Mouse (Mus musculus) mouse embryonic stem cell (cell line): ENCODE measurements around the gene Zfp704.

Source experiments
- in situ Hi-C, 2 experiments: fragments of 300-500 bp; cut with MboI; formaldehyde crosslinking; loops; 1 replicate in 1 of 2; 3 replicates in 1 of 2; pipeline ENCODE4 v1.14.3; 2019 to 2020; ENCODE audit warnings: low sequenced_read_pairs in 2 of 2, low pct_unique_long_range_greater_than_20kb in 1 of 2, mixed read lengths in 1 of 2; ENCODE audit not compliant: unreplicated experiment in 1 of 2

Gene Zfp704

DNA sequence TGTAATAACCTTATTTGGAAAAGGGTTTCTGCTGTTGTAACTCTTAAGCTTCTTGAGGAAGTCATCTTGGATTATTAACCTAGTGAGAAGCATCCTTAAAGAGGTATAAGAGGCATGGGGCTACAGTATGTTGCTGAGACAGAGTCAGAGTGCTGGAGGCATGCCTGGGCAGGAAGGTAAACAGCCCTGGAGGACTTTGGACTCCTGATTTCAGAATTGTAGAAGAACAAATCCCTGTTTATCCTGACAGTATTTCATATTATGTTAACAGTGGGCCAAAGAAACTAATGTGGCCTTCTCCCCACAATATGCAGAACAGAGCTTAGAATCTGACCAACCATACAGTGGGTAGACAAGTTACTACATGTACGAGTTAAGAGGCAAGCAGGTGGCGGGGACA lies 71.4 kb downstream of the Zfp704 start:
- in situ Hi-C loops = no loop called here

DNA sequence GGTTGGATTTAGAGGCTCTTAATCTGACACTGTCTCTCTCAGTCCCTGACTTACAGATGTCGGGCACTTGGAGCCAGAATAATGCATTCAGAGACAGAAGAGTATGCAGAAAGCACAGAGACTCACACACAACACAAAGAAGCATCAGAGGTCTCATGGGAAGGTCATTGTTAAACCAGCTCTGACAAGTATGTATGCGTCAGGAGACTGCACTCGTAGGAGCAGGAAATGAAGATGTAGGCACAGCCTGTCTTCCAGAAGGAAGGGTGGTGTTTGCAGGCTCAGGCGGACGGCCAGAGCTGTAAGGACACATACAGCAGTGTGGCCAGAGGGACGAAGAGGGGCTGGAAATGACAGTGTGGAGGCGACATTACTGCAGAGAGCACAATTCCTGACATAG lies 72.0 kb downstream of the Zfp704 start:
- in situ Hi-C loops = no loop called here

DNA sequence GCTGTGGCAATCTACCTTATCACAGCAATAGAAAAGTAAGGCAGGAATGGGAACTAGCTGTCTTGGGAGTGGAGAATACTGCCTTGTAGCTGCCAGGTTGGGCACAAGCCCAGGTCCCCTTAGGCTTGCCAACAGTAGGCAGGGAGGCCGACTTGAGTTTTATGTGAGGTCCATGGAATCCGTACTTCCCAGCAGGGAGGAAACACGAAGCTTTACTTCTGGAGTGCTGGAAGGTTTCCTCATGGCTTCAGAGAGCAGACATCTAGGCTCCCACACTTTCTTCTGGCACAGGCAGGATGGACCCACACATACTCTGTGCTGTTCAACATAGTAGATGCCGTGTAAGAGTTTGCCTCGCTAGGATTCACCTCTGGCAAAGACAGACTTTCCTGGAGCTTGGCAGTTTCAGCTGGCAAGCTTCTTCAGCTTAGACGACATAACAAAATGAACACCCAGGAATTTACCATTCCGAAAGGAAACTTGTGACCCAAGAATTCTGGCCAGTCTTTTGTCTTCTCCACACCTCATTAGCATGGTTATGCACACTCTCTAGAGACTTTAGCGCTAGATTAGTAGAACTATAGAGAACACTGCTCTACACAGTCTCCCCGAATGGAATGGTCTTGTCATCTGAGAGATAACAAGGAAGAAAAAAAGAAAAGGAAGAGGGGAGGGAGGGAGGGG lies 79.6 kb downstream of the Zfp704 start:
- in situ Hi-C loops = no loop called here

DNA sequence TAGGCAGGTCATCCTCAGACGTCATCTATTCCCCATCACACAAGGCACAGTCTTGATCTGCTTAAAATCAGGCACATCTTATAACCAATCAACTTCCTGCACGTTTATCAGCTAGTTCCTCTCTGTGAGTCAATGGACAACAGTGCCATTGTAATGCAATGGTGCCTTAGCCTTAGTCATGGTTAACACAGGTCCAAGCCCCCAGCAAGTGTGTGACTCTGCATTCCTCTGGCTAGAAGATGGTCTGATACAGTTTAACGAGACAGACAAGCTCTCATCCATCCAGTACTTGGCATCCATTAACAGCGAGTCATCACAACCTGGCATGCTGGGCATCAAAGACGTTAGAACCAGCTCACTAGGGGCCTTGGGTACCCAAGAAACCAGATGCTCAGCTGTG lies 85.5 kb downstream of the Zfp704 start:
- in situ Hi-C loops = no loop called here

DNA sequence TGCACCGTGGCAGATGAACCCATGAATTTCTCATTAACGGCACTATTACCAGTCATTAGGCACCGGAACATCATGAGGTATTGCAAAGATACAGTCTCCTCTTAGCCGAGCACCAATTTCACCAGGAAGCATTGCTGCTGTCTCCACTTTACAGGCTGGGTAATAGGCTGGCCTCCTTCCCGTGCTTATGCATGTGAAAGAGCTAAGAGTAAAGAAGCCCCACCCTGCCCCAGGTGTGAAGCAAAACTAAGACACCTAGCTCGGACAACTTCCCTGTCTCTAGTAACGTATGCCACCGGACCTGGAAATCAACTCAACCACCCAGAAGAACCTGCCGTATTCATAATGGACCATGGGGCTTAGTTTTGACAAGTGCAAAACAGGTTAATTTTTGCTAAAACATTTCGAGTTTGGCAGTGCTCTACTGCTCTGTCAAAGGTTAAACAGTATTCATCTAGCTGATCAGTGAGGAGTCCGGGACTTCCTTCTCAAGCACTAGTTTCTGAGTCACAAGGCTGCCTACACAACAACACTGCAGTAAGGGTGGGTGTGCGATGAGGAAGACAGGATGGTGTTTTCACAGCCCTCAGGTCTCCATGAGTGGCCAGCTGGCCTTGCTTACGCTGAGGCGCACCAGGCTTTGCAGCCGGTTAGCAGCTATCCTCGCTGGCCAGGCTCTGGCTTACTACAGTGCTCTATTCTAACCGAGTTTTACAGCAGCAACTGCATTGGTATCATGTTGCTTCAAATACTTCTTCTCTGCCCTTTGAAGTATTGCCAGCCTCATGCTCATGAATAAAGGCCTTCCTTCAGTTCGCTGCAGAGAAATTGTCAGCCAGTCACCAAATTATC lies 86.6 kb downstream of the Zfp704 start:
- in situ Hi-C loops = no loop called here

DNA sequence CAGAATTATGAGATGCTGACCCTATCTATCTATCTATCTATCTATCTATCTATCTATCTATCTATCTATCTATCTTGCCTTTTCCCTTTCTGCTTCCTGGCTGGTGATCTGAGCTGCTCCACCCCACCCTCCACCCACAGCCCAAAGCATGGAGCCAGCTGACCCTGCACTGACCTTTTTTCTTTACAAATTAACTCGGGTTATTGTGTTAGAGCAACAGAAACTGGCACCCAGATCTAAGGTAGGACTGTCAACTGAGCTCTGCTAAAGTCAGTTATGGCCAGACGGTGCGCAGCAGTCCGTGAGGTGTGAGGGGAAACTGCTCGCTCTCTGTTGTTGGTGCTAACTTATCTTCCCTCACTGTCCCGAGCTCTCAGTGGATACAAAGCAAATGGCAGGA lies 87.9 kb downstream of the Zfp704 start:
- in situ Hi-C loops = no loop called here

DNA sequence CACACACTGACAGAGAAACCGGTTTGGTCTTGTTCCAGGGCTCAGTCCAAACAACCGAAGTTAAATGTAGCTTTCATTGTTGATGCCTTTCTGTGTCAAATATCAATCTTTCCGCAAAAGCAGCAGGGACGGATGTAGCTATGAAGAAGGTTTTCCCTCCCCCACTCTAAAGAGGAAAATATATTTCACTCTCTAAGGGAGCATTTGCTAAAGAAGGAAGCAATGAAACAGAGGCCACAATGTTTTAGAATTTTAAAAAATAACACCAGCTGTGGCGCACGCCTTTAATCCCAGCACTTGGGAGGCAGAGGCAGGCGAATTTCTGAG lies 89.2 kb downstream of the Zfp704 start:
- in situ Hi-C loops = no loop called here

DNA sequence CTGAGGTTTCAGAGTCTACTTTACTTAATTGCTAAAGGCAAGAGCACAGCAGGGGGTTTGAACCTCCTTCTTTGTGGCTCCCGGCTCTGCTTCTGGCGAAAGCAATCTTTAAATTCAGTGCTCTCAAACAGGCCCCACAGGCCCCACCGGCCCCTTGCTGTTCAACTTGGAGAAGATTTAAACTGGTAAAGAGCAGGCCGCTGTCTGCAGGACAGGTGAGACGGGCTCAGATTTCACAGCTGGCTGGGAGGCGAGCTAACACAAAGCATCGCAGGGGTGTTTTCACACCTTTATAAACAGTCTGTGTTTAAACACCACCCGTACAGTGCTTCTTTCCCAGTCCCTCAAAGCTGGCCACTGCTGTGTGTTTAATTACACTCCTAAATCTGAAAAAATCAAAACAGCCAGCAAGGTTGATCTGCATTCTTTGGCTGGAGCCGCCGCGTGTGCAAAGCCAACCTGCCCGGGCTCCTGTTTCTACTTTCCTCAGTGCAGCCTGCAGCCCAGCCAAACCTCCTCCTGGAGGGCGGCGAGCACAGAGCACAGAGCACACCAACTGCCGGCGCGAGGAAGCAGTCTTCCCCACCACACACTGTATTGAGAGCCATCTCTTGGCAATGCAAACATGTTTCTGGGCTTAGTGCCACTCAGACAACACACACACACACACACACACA lies 89.7 kb downstream of the Zfp704 start:
- in situ Hi-C loops = no loop called here

DNA sequence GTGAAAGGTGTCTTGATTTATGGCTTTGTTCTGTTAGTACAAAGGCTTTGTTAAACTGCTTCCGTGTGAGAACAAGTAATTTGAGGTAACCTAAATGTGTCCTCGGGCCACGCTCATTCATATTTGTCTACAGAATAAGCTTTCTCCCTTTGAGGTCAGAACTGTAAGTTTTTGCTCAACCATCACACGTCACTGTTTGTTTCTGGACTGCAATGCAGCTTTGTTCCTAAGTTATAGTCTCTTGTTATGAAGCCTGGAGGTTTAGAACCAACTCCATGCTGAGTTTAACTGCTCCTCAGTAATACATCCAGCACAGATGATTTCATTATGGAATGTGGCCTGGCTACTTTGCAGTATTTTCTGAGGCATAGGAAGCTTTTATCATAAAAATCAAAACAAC lies 90.4 kb downstream of the Zfp704 start:
- in situ Hi-C loops = no loop called here

DNA sequence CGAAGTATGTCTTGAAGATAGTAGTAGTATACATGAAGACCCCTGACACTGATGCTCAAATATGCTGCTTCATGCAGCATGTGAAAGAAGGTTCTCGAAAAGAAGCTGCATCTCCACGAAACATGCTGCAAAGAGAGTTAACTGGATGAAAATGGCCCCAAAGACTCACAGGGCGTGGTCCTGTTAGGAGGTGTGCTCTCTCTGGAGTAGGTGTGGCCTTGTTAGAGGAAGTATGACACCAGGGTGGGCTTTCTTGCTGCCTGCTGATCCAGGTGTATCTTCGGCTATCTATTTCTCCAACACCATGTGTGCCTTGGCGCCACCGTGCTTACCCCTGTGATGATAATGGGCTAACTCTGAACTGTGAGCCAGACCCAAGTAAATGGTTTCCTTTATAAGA lies 90.9 kb downstream of the Zfp704 start:
- in situ Hi-C loops = no loop called here

DNA sequence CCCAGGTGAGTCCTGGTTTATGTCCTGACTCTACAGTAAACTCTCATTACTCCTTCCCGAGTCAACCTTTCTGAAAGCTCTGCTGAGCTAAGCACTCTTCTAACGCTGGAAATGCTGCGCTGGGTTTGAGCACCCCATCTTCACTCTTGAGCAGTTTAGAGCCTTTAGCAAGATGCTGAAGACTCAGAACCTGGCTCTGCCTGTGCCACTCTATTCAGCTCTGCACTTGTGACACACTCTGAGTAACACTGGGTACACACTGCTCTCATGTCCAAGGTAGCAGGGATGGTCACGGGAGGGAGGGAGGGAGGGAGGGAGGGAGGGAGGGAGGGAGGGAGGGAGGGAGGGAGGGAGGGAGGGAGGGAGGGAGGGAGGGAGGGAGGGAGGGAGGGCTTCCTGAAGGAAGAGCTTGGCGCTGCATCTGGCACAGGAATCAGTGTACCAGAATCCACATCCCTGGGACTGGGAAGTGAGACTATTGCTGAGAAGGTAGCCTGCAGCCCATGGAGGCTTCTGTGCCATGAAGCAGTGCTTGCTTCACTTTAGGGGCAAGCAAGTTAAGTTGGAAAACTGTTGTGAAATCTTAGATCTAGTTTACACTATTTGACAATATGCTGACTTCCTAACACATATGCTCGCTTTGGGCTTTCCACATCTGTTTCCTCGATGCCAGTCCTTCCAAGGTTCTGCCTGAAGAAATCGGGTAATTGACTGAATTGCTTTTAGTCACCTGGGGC lies 93.6 kb downstream of the Zfp704 start:
- in situ Hi-C loops = no loop called here

DNA sequence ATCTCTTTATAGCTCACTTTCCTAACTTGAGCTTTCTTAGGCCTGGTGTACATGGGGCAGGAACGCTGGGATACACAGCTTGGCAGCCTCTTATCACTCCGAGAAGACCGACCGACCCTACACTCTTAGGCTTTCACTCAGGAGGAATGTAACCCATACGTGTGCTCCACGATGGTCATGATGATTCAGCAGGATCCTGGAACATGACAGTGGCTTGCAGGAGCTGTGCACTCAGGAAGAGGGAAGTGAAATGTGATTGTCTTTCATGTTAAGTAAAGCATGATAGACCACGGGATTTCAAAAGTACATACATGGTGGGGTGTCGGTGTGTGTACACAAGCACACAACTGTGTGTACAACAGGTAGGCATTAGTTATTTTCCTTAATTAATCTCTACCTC lies 94.4 kb downstream of the Zfp704 start:
- in situ Hi-C loops = no loop called here

DNA sequence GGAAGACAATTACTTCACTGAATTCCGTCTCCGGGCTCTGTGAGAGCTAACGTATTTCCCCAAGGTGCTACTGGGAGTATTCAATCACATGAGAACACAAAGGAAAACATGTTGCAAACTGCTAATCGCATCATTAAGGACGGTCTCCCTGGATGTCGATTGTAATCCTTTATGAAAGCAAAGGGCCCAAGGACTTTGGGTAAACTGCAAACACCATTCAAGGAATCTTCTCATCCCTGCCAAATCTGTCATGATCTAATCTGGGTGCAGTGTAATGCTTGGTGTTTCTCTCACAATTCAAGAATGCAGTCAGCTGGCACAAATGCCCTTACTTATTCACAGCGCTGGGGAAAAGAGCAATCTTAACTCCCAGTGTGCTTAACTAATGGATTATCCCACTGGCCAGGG lies 96.2 kb downstream of the Zfp704 start:
- in situ Hi-C loops = no loop called here

DNA sequence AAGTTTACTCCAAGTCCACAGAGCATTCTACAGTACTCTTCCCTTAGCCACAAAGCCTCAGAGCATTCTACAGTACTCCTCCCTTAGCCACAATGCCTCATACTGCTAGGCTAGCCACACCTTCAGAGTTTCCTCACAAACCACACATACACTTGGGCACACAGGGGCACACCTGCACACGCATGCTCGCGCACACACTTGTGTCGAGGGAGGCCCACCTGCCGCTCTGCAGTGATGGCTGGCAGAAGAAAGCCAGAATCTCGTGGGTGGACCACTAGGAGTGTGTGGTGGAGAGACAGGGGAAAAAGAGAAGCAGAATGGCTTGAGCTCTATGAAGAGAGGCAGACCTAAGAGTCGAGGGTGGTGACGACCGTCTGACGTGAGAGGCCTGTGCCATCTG lies 97.7 kb downstream of the Zfp704 start:
- in situ Hi-C loops = no loop called here

DNA sequence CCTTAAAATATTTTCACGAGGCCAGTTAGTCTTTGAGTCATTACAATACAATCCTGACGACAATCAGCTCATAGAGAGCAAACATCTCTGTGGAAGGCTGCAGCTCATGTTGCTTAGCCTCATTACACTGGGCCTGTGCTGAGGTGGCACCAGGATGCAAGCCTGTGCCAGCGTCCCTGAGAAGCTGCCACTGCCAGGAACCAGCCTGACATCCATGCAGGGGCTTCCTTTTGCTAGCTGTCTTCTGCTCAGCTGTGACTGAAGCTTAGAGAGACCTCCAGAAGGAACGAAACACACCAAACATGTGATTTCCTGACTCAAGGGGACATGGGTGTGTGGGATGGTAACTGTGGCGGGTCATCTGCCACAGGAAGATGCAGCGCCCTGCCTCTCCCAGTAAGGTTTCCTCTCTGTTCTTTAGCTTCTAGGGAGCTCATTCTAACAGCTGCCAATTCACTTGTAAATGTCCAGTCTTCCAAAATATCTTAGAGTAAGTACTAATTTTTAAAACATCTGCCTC lies 104.1 kb downstream of the Zfp704 start:
- in situ Hi-C loops = no loop called here

DNA sequence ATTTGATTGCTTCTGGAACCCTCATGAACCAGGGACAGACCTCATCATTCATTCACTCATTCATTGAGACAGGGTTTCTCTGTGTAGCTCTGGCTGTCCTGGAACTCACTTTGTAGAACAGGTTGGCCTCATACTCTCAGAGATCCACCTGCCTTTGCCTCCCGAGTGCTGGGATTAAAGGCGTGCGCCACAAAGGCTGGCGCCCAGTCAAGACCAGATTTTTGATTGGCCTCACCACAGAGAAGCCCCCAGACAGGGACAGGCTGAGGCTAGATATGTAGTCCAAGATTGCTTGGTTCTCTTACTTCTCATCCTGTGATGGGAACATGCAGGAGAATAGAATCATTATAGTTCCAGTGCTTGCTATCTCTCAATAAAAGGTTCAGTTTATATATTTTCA lies 105.5 kb downstream of the Zfp704 start:
- in situ Hi-C loops = no loop called here

DNA sequence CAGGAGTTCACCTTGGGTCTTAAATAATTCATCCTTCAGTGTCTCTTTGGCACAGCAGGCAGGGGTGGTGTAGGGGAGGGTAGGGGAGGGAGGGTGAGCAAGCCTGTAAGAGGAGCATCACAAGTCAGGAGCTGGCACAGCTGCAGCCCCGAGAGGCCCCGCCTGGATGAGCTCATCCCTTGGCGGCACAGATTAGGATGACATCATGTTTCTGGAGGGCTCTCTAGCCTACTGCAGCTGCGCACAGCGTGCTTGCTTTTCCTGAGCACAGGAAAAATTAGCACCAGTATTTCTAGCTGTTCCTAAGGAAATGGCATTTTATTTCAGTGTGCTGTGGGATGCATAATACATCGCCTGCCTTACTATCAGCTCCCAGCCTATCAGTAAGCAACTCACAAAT lies 109.2 kb downstream of the Zfp704 start:
- in situ Hi-C loops = no loop called here

DNA sequence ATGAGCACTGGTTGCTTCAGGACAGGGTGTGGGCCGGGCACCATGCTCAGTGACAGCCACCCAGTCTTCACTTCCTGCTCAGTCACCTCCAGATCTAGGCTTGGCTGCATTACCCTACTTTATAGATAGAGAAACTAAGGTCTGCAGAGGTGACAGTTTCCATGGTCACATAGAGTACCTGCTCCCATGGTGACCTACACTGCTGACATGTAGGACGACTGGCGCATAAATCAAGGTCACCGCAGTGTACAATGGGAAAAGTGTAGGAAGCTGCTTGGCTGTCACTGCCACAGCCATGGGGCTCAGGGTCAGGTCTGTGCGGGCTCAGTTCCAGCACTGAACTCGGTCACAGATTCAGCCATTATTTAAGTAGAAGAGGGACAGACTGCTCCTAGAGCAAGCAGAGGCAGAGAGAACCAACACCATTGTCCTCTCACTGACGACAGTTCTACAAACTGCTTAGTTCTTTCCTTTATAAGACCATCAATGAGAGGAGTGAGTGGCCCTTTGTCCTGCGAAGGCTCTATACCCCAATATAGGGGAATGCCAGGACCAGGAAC lies 109.8 kb downstream of the Zfp704 start:
- in situ Hi-C loops = no loop called here

DNA sequence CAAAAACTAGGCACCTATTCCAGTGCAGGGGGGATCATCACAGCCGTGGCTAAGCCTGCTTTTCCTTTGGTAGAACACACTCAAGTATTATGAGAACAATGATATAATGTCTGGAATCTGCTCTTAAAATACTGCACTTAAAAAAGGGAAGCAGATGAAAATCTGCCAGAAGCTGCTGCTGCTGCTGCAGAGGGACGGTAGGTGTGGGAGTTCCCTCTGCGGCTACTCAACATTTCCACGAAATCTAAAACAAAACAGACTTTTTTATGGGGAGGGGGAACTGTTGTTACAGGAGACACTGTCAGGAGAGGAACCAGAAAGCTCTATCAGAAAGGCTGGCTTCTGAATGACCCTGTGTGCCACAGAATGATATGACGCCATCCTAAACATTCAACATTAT lies 110.4 kb downstream of the Zfp704 start:
- in situ Hi-C loops = no loop called here
